Mouse (Mus musculus) kidney, embryonic 16.5 days (tissue): ENCODE data around the gene Dynlt1b. TPM values are rescaled to one million over a fixed set of nuclear protein-coding genes. Genes with fewer than 3 reads are reported as not detected.
A peak's percentile ranks its signal among the peaks of the same experiment; 100 is the strongest.
"Not testable (repeated sequence)": the region's sequence is repeated elsewhere in the genome, so short reads cannot be mapped to it uniquely, and the experiment has no call there.

Experiments
- ATAC-seq: fragments of 200-750 bp; cut with Nextera tagmentation; 2 replicates; pipeline ENCODE4 v1.8.0; 2017; ENCODE audit warnings: moderate TSS enrichment; ENCODE audit not compliant: low FRiP score, low TSS enrichment
- H3K27ac ChIP-seq: fragments of 300-500 bp; sonication (generic); 2 replicates; pipeline ENCODE4 v1.5.1; 2014; ENCODE audit warnings: low read length
- H3K27me3 ChIP-seq: fragments of 300-500 bp; sonication (generic); 2 replicates; pipeline ENCODE4 v1.6.1; 2014; ENCODE audit warnings: low read length, control low read depth, mixed read lengths; ENCODE audit not compliant: insufficient read depth
- H3K36me3 ChIP-seq: fragments of 300-500 bp; sonication (generic); 2 replicates; pipeline ENCODE4 v1.6.1; 2014; ENCODE audit warnings: low read length, control low read depth, mixed read lengths; ENCODE audit not compliant: insufficient read depth
- H3K4me1 ChIP-seq: fragments of 300-500 bp; sonication (generic); 2 replicates; pipeline ENCODE4 v1.6.1; 2014; ENCODE audit warnings: low read length, control low read depth, mixed read lengths; ENCODE audit not compliant: insufficient read depth
- H3K4me2 ChIP-seq: fragments of 300-500 bp; sonication (generic); replicated peaks from 2 replicates; pipeline ENCODE4 v1.6.1; 2014; ENCODE audit warnings: low read depth, low read length
- H3K4me3 ChIP-seq: fragments of 300-500 bp; sonication (generic); 2 replicates; pipeline ENCODE4 v1.5.1; 2014; ENCODE audit warnings: mild to moderate bottlenecking, low read length
- H3K9ac ChIP-seq: fragments of 300-500 bp; sonication (generic); replicated peaks from 2 replicates; pipeline ENCODE4 v1.6.1; 2014; ENCODE audit warnings: low read length
- H3K9me3 ChIP-seq: fragments of 300-500 bp; sonication (generic); 2 replicates; pipeline ENCODE4 v1.6.1; 2016; ENCODE audit warnings: low read length, control low read depth
- WGBS: fragments of 180-500 bp; shearing (Covaris S2); extraction: QIAGEN DNeasy Blood & Tissue Kit; methylation state at CpG from one replicate; pipeline ENCODE4 v1.1.7; 2014; 5-methylcytosine and 5-hydroxymethylcytosine counted together
- polyA plus RNA-seq: library from polyadenylated mRNA; unstranded; fragments of >200 nt; fragmentation: Nextera tagmentation; extraction: Ambion mirVana; gene quantifications from 2 replicates; pipeline ENCODE4 v1.2.1, GENCODE M21; 2015

Dynlt1b gene
- polyA plus RNA-seq, 1 experiment from 2014 or later, result 449 TPM

- H3K36me3 ChIP-seq, H3K4me3 ChIP-seq, H3K9ac ChIP-seq, H3K4me2 ChIP-seq, H3K4me1 ChIP-seq, H3K9me3 ChIP-seq, H3K27me3 ChIP-seq, H3K27ac ChIP-seq, ATAC-seq: not testable (repeated sequence)
- WGBS, result 74% methylated on average over 2 of the region's 2 CpGs
Observed at GRCm38 (mm10) chr17:6422370-6422769, 7.5 kb upstream of the Dynlt1b start.

- not testable (repeated sequence) for H3K4me3 ChIP-seq, H3K36me3 ChIP-seq, ATAC-seq, H3K4me1 ChIP-seq, H3K4me2 ChIP-seq, H3K27ac ChIP-seq, H3K9ac ChIP-seq, H3K9me3 ChIP-seq, H3K27me3 ChIP-seq
- 66% methylated on average over 3 of the region's 3 CpGs for WGBS
Observed at GRCm38 (mm10) chr17:6422805-6423204, 7.1 kb upstream of the Dynlt1b start.

DNA sequence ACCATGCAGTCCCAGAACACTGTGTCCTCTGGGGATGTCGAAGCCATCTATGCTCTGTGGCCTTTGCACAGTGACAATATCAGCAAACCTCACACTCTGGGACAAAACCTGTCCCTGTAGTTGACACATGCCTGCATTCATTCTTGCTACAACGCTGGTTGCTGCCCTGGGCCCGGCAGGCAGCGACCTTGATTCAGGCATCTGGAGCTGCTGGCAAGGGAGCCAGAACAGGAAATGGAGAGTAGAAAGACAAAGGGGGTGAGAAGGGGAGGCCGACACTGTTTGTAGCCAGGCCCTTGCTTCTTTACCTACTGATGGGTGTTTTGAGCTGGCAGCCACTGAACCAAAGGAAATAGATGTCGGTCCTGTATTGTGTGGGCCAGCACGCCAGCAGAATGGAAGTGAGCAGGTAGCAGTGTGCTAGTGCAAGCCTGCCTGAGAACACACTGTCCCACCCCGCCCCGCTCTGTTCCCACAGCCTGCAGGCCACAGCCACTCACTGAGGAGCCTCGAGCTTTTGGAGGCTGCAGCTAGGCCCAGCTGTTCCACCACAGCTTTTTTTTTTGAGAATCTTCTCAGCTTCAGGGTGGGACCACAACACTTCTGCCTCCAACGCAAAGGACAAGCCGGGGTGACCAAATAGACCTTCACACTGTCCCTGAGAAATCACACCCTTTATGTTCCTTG lies 5.5 kb upstream of the Dynlt1b start:
- not testable (repeated sequence) for H3K36me3 ChIP-seq, H3K4me2 ChIP-seq, H3K9ac ChIP-seq, H3K4me3 ChIP-seq, H3K27me3 ChIP-seq, H3K27ac ChIP-seq, H3K9me3 ChIP-seq, H3K4me1 ChIP-seq
- ATAC-seq, result peak; percentile 26; the same call in 1 of the 2 replicates
- 54% methylated on average over 12 of the region's 12 CpGs for WGBS

DNA sequence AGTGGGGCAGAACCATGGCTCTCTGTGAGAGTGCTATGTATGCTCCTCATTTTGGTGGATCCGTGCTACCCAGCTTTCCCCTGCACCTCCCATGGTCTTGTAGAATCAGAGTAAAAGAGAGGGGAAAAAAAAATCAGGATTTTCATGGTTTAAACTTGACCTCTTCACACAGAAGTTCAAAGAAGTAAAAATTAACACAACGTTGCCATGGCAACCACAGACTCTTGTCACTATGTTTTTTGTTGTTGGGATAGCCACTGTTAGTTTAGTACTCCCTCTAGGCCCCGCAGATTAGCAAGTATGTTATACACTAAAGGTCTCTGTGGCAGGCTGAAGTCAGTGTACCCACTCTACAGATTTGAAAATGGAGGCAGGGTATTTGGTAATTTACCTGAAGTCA lies 4.6 kb upstream of the Dynlt1b start:
- H3K4me2 ChIP-seq, ATAC-seq, H3K9ac ChIP-seq, H3K36me3 ChIP-seq, H3K4me3 ChIP-seq, H3K27me3 ChIP-seq, H3K9me3 ChIP-seq, H3K27ac ChIP-seq, H3K4me1 ChIP-seq: not testable (repeated sequence)
- 73% methylated on average over 2 of the region's 3 CpGs for WGBS

- WGBS, result 70% methylated on average over 3 of the region's 8 CpGs
- H3K4me3 ChIP-seq, H3K36me3 ChIP-seq, H3K9ac ChIP-seq, H3K27ac ChIP-seq, H3K9me3 ChIP-seq, H3K27me3 ChIP-seq, H3K4me2 ChIP-seq, H3K4me1 ChIP-seq, ATAC-seq: not testable (repeated sequence)
Observed at GRCm38 (mm10) chr17:6426869-6427268, 3.0 kb upstream of the Dynlt1b start.

GRCm38 (mm10) chr17:6428926-6429325 lies 986 bp upstream of the Dynlt1b start:
- not testable (repeated sequence) for H3K9ac ChIP-seq, H3K4me1 ChIP-seq, H3K4me2 ChIP-seq, H3K27ac ChIP-seq, H3K9me3 ChIP-seq, H3K4me3 ChIP-seq, H3K27me3 ChIP-seq, ATAC-seq, H3K36me3 ChIP-seq
- 89% methylated on average over 2 of the region's 2 CpGs for WGBS

DNA sequence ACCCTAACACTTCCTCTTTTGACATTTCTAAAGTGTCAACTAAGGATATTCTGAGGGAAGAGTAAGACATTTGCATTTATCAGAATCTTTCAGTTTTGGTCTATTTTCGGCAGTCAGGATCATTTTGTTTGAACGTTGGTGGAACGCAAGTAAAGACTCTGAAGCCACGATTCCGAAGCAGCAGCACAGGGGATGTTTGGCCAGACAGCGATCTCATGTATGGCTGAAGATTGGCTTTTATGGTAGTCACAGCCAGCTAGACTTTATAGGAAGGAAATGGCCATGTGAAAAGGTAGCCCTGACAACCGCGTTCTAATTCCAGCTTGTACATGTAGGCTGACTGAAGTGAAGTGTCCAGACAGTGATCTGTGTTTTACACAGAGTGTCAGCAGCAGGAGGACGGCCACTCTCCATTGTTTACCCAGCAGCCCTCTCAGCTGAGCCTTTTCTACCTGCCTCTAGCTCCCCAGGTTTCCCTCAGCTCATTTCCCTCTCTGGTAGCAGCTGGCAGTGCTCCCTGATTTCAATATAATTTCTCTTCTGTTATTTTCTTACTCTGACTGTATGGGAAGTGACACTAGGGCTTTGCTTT lies 594 bp downstream of the Dynlt1b start:
- Histone ChIP-seq H3K4me3 (peak overlapping the region; percentile 54), H3K9ac (peak overlapping the region; percentile 68), H3K4me2 (peak overlapping the region; percentile 55)
- ATAC-seq, result peak; percentile 46; the same call in 1 of the 2 replicates
- not testable (repeated sequence) for H3K27ac ChIP-seq, H3K36me3 ChIP-seq, H3K4me1 ChIP-seq, H3K27me3 ChIP-seq, H3K9me3 ChIP-seq
- WGBS, result under 1% methylated on average over 8 of the region's 9 CpGs

GRCm38 (mm10) chr17:6432456-6432855 lies 2.5 kb downstream of the Dynlt1b start:
- H3K4me2 ChIP-seq, H3K36me3 ChIP-seq, ATAC-seq, H3K27me3 ChIP-seq, H3K4me1 ChIP-seq, H3K27ac ChIP-seq, H3K9ac ChIP-seq, H3K9me3 ChIP-seq, H3K4me3 ChIP-seq: not testable (repeated sequence)
- WGBS, result 94% methylated on average over 3 of the region's 4 CpGs

- H3K27me3 ChIP-seq, ATAC-seq: not testable (repeated sequence)
- 82% methylated on average over 3 of the region's 3 CpGs for WGBS
Observed at GRCm38 (mm10) chr17:6433691-6434090, 3.8 kb downstream of the Dynlt1b start.

DNA sequence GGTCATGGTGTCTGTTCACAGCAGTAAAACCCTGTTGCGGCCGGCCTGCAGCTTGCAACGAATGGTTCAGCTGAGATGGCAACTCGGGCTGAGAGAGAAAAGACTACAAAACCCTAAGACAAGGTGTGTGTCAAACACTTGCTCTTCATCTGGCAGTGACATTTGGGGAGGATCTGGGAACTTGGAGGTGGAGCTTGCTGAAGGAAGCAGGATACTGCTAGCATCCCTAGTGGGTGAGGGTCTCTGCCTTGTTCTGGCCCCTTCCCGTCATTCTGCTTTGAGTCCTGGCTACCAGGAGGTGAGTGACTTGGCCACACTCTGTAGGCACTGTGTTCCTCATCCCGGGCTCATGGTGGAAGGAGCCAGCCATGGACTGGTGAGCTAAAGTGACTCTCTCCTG lies 8.2 kb downstream of the Dynlt1b start:
- 85% methylated on average over 6 of the region's 6 CpGs for WGBS

More at GRCm38 (mm10) chr17:6433691-6434090, 3.8 kb downstream of the Dynlt1b start:
- H3K4me2 ChIP-seq, H3K27ac ChIP-seq, H3K9me3 ChIP-seq, H3K4me3 ChIP-seq, H3K4me1 ChIP-seq, H3K9ac ChIP-seq, H3K36me3 ChIP-seq: not testable (repeated sequence)

More for the DNA sequence above, 8.2 kb downstream of the Dynlt1b start:
- H3K4me1 ChIP-seq, H3K27me3 ChIP-seq, ATAC-seq, H3K36me3 ChIP-seq, H3K9ac ChIP-seq, H3K27ac ChIP-seq, H3K4me3 ChIP-seq, H3K4me2 ChIP-seq, H3K9me3 ChIP-seq: not testable (repeated sequence)
